Mouse (Mus musculus) gastrocnemius, adult 18-20 months (tissue): ENCODE data around the gene Aen. TPM values are rescaled to one million over a fixed set of nuclear protein-coding genes. Genes with fewer than 3 reads are reported as not detected.

ENCODE experiments used
- DNase-seq: peaks from one replicate; pipeline ENCODE4 v3.0.0; 2021; ENCODE audit warnings: low spot score
- long read RNA-seq, 2 experiments: library from polyadenylated mRNA; stranded (forward); transcript quantifications; one replicate each; pipeline ENCODE4 v2.0.0; 2021
- total RNA-seq, 2 experiments: library from RNA; stranded (reverse); gene quantifications; 2 replicates each; pipeline ENCODE4 v1.2.3; 2021

Aen gene
- 10 to 100 TPM; 51.1 to 52.9 TPM for total RNA-seq
- long read RNA-seq, experiment 1, full-length matches to known transcripts: 93 of 109 reads
- long read RNA-seq, experiment 1, partial matches to known transcripts: 13 of 109 reads
- long read RNA-seq, experiment 1, other reads (novel, unspliced or antisense): 3 of 109 reads
- long read RNA-seq, experiment 2, full-length matches to known transcripts: 96 of 116 reads
- long read RNA-seq, experiment 2, partial matches to known transcripts: 12 of 116 reads
- long read RNA-seq, experiment 2, other reads (novel, unspliced or antisense): 8 of 116 reads

DNA sequence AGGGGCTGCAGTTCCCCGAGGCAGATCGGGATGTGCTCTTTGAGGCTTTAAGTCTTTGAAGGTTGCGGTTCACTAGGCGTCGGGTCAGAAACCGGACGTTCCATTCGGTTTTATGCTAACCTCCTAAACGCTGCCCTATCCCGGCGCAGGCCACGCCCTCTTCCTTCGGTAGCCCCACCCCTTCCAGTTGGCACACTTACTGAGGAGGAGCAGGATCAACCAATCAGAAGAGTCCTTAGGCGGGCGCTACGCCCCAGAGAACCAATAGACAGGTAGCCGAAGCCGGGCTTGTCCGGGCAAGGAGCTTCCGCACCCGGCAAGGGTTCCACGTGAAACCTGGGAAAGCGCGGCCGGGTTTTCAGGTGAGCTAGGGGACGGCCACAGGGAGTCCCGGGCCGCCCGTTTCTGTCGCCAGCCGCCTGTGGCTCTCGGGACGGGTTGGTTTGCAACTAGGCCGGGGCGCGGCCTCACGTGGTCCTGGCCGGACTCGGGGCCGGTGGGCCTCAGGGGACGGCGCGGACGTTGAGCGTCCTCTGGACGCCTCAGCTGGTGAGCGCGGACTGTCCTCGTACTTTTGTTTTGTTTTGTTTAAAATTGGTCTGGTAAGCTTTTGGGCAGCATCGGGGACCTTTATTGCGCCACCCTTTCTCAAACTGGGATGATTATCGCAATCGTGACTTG lies at the start of gene Aen:
TSS of gene Aen (plus strand) at position 202 of the 681 bp plus-strand sequence.
- DNase-seq: peak; percentile 99

DNA sequence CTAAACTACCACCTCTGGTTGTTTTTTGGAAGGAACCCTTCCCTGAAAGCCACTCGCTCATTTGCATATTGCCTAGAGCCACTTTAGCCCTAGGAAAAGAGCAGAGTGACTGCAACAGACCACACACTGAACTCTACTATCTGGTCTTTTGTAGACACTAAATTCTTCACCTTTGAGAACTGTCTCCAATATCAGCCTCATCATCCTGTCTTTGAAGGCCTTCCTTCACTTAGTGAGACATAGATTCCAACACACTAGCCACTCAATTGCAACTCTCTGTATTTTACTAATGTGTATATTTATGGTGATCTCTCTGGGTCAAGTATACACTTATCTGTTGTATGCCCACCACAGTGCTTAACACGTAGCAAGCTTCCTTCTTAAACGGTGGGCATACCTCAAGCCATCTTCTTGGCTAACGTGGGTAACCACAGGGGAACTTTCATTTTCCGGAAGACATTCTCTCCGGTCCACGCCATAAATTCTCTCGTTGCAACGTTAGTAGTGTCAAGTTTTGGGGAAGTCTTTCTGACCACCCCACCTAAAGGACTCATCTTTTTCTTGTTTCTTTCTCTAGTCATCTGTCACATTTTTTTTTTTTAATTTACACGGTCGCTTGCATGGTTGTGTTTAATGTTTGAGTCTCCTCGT lies 49.5 kb upstream of the Aen start:
- DNase-seq: no peak

DNA sequence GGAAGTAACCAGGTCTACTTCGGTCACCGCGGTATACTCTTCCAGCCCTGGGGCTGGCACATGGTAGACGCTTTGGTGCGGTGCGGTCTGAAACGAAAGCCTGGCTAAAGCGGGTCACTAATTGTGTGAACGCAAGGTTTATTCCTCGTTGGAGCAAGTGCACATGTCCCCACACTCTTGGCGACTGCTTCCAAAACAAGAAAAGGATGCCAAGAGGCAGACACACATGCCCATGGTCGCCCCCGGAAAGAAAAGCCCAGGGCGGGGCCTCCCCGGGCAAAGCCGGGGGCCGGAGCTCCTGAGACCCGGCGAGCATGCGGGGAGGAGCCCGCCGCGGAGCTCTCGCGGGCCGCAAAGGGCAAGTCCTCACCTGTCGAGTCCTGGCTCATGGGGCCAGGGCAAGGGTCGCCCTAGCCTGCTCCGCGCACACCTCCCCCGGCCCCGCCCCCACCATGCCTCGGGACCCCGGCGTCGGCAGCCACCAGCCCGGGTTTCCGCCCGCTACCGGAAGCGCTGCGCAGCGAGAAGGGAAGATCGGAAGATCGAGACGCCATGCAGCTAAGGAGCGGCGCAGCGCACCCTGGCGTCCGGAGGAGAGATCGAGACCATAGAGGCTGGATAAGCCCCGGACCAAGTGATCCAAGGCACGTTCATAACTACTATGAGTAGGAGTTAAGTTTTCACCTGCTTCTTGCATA lies 48.8 kb upstream of the Aen start, which contains the start of gene Det1:
TSS of gene Det1 (minus strand) at position 527 of the 698 bp plus-strand sequence.
- DNase-seq: peak; percentile 88

DNA sequence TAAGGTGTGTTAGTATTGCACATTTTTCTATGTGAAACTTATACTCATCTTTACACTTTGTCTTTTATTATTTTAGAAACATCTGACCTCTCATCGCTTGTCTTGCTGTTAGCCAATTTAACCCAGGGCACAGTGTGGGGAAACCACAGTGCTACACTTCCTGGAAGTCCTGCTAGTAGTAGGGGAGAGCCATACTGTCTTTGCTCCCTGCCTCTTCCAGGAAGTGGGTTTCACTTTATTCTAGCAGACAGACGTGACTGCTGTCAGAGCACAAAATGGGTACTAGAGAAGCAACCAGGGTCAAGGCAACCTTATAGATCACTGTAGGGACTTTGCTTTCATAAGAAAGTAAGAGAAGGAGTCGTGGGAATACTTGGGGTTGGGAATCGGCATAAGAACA lies 41.6 kb upstream of the Aen start:
- DNase-seq: no peak

DNA sequence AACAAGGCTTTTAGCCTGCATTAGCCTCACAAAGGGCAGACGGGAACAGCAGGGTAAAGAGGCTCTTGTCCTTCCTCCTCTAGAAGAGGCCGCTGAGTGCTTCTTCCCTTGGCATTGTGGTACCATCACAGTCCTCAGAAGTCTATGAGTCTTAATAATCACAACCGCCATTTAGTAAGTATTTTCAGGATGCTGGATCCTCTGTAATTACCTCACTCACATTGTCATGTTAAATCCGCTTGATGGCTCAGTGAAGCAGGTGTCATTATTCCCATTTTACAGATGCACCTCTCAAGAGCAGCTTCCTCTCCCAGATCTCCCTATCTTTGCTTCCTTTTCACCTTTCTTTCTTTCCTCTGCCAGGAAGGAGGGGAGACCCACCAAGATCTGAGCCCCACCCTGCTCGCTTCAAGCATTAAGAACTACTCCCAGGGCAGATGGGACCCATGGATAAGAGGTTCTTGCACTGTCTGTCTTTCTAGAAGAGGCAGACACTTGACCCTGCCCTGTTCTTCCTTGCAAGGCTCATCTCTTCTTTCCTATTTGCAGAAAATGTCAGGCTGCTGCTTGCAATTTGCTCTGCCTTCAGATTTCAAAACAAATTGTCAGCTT lies 40.5 kb upstream of the Aen start:
- DNase-seq: no peak

DNA sequence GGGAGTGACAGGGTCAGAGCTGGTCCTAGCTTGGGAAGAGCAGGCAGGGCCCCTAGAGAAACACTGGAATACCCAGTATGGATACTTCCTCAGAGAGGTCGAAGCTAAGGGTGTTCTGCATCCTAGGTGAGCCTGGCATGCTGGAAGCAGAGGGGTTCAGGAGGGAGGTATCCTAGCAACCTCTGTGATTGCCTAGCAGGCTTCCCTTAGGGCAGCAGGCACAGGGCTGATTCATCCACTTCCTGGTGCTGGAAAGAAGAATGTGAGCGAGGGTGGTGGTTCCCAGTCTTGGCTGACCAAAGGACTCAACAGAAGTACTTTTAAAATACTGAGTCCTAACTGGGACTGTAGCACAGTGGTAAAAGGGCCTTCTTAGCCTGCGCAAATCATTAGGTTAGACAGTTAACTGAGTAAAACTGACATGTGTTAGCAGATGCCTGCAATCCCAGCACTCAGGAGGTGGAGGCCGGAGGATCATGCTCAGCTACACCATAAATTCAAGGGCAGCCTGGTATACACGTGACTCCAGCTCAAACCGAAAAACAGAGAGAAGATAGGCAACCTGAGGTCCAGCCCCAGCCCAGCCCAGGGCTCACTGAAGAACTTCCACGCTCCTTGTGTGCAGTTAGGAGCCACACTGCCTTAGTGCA lies 31.7 kb upstream of the Aen start:
- DNase-seq: no peak

DNA sequence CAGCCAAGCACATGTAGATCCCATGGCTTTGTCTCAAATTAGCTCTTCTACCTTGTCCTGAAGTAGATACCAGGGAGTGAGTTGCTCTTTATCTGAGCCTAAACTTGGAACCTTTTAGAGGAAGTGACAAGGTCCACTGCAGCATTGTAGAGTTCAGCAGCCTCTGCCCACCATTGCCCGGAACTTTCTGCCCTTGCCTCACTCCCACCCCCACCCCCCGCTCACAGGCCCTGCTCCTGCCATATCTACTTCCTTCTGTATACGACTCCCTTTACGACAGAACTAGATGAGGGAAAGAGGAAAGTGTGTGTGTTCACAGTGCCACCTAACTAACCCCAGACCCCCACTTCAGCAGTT lies 31.2 kb upstream of the Aen start:
- DNase-seq: no peak

DNA sequence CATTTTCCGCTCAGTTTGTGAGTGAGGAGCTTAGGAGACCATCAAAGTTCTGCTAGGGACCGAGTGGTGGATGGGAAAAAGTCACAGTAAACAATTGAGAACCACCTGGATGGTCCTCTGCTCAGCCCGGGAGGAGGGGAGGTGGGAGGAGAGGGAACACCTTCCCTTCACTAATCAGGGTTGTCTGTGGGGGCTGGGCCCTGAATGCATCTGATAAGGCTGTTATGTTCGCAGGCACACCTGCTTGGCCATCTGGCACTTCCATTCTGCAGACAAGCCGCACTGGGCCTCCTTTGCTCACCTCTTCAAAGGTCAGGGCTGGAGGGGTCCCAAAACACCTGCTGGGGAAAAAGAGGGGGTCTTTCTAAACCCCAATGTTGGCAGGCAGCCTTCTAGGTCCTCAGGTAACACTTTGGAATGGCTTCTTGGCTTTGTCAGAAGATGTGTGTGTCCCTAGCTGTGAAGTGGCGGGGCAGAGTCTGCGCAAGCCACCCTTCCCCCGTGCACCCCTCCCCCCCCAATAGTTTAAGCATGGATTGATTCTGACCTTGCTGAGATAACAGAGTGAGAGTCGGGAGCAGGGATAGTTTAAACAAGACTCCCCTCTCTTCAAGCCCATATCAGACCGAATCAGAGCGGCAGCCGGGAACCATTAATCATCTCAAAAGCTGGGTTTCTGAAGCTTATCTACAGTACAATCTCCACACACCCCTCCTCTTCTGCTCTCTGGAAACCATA lies 30.3 kb upstream of the Aen start:
- no peak for DNase-seq

DNA sequence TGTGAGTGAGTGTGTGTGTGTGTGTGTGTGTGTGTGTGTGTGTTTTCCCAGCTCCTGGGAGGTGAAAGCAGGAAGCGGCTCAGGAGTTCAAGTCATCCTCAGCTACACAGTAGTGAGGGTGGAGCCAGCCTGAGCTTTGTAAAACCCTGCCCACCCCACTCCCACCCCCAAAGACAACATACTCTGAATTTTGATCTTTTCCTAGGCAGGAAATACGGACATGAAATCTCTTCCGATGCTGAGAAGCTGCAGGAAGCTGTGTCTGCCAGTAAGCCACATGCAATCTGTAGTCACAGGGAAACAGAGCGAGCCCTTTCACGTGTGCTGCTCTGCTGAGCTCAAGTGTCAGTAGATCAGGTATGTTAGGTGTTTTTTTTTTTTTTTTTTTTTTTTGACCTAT lies 26.9 kb upstream of the Aen start:
- DNase-seq: no peak

DNA sequence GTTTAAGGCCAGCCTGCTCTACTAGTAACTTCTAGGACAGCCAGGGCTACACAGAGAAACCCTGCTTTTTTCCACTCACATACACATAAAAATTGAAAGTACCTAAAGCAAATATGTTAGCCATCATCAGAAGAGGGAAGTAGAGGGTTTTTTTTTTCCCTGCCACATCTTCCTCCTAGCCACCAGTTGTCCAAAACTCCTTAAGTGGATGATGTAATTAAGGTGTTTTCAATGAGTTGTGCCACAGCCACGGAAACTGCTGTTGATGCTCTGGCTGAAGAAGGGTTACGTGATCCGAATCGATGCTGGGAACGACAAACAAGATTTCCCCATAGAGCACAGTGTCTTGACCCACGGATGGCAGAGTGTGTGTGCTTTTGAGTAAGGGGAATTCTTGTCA lies 23.3 kb upstream of the Aen start:
- DNase-seq: no peak

DNA sequence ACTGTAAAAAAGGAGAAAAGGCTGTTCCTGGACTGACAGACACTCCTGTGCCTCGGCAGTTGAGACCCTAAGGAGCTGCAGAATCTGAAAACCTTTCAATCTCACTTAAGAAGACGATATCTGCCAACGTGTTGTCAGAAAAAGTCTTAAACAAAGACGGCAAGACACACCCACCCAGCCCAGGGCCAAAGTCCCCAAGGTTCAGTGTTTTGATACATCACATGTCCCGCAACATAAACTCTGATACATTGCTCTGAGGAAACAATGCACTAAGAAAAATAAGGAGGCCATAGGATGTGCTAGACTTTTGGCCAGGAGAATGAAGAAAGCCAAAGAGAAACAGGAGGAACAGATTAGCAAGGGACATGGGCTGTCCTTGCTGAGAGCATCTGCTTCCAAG lies 22.8 kb upstream of the Aen start:
- no peak for DNase-seq

DNA sequence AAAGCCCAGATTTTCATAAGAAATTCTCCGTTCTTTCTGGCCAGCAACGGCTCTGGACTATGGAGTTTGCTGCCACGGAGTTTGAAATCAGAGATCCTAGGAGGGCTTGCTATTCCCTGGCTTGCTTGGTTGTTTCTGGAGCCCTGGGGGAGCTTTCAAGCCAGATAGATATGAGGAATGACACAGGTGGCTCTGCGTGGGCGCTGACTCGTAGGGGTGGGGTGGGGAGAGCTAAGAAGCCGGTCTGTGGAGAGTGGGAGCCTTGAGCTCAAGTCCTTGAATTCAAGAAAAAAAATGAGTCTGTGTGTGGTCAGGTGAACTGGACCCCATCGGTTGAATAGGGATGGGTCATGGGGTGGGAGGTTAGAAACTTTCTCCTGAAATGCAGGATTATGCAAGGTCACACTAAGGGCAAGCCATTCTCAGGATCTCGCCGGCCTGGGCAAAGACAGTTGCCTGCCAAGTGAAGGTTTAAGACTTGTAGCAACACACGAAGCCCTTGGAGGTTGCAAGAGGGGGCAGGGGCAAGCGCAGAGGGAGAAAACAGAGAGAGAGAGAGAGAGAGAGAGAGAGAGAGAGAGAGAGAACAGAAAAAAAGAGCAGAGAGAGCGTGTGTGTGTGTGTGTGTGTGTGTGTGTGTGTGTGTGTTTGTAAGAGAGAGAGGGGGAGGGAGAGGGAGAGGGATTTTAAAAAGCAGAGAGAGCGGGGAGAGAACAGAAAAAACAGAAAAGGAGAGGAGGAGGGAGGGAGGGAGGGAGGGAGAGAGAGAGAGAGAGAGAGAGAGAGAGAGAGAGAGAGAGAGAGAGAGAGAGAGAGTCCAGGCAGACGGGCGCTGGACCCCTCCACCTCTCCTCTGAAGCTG lies 13.8 kb upstream of the Aen start:
- DNase-seq: no peak

DNA sequence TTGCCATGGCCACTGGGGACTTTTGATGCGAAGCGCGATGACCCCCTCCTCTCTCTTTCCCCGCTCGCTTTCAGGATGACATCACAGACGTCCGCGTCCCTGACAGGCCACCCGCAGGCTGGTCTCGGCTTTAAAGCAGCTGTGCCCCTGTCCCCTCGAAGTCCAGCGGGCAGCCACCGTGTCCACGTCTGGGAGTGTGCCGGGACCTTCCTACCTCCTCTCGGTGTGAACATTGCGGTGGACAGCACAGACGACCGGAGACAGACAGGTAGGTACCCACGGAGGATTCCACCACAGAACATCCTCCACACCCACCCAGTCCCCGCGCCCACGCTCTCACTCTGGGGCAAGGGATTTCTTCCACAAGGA lies 13.2 kb upstream of the Aen start:
- no peak for DNase-seq

DNA sequence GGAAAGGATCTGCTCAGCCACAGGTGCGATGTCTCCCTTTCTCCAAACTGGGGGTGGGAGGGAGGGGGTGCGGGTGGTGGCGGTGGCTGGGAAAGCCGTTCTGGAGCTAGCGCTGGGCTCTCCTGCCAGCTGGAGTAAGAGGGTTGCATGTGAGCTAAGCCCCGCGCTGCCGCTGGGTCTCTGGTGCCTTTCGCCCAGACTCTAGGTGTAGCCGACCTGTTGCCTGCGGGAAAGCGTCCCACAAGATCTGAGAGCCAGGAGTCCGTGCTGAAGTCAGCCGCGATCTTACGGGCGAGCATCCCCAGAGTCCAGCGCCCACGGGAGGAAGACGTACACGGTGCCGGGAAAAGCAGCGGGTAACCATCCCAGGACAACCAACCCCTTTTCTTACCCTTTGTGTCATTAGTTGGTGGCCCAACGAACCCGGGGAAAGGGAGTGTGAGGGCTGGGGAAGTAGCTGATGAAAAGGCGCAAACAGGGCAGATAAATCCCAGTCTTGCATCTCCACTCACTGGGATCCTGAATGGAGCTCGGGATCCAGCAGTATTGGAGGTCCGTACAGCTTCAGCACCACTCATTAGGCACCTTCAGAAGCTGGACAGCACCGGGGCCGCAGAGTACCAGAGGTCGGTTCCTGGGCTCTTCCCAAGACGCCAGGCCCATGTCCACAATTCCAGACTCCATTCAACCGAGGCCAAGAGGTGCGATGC lies 12.5 kb upstream of the Aen start:
- no peak for DNase-seq

DNA sequence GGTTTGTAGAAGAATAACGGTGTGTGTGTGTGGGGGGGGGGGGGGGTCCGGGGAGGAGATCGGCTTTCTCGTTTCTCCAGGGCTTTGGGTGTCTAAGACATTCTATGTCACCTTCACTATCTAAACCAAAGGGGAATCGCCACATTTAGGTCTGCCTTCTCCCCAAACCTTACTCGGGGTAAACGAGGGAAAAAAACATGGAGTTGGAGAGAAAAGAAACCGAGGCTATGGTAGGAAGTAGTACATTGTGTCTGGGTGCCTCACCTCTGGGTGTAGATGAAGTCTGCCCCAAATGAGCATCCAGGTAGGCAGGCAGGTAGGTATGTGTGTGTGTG lies 12.0 kb upstream of the Aen start:
- DNase-seq: no peak

DNA sequence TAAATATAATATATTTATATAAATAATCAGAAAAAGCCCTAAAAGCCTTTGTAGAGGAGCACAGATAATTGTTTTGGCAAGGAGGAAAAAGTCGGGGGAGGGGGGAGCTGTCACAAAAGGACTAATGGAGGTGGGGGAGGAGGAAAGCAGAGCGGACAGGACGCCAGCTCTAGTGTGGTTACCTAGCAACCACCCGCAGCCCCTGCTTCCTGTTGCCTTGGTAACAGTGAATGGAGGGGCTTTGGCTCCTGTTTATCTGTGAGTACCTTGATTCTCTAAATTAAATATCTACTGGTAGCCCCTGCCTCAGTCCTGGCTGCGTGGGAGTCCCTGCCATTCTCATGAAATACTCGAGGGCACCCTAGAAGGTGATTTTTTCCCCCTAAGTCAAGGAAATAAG lies 11.5 kb upstream of the Aen start:
- DNase-seq: no peak

DNA sequence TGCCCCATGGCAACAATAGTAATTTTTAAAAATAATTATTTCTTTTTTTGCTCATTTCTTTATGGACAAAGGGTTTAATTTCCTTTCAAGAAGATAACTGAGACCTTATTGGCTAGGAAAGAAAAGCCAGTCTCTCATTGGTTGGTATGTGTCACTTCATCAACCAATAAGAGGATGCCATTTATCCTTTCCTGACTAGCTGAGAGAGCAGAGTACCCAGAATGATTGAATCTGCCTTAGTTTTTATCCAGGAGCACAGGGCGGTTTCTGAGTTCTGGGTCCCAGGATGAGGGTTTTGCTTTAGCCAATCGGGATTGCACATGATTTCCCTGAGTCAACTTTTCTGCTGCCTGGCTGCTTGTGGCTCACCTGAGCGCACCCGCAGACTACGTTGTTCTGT lies 10.2 kb upstream of the Aen start:
- DNase-seq: no peak

DNA sequence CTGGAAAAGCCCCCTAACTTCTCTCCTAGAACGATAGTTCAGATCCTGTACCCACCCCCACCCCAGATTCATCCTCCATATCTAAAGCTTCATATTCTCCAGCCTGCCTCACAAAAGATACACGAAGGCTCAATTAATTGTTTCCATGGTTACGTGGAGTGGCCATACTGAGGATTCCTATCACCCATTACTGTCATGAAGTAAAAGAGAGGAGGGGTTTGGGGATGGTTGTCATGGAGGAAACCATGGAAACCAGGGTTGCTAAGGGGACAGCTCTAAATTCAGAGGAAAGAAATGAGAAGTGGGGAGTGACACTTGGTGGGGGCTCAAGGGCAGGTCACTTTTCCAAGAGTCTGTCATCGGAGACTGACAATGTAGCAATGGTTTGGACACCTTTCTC lies 9.2 kb upstream of the Aen start:
- no peak for DNase-seq

DNA sequence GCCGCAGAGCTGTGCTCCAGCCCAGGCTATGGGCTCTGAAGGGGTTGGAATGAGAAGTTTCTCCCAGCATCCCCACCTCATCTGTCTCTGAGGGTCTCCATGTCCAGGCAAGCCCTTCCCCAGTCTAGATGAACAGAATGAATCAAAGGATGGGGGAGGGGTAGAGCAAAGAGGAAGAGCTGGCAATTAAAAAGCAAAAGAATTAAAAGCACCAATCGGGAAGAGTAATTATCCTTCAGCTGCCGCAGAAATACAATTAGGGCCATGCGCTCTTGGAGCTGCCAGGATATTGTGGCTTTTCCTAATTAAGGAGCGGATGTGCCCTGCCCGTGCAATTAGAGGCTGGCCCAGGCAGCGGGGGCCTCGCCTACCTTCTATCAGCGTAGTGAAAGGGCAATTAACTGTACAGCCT lies 8.2 kb upstream of the Aen start:
- no peak for DNase-seq
